Mouse (Mus musculus) fat pad, adult 2 months (tissue): ENCODE results near the gene Ghdc.

ENCODE experiments used
- DNase-seq: peaks from one replicate; pipeline ENCODE4 v3.0.0-alpha.2; 2011; ENCODE audit warnings: low read depth, low spot score; ENCODE audit errors: extremely low read depth

The Ghdc gene

GRCm38 (mm10) chr11:100784286-100784685, 13.5 kb upstream of the Ghdc start:
- no peak for DNase-seq

GRCm38 (mm10) chr11:100782568-100782967, 11.8 kb upstream of the Ghdc start:
- no peak for DNase-seq

- DNase-seq: no peak
Observed at GRCm38 (mm10) chr11:100781763-100782475, 11.2 kb upstream of the Ghdc start.

- no peak for DNase-seq
Observed at GRCm38 (mm10) chr11:100780247-100780646, 9.5 kb upstream of the Ghdc start.

- DNase-seq: no peak
Observed at GRCm38 (mm10) chr11:100778069-100778468, 7.3 kb upstream of the Ghdc start.

- no peak for DNase-seq
Observed at GRCm38 (mm10) chr11:100775921-100776320, 5.2 kb upstream of the Ghdc start.

GRCm38 (mm10) chr11:100774261-100774660, 3.5 kb upstream of the Ghdc start:
- no peak for DNase-seq

GRCm38 (mm10) chr11:100769980-100770379, 777 bp downstream of the Ghdc start:
- DNase-seq: no peak

GRCm38 (mm10) chr11:100767871-100768270, 2.9 kb downstream of the Ghdc start:
- no peak for DNase-seq

GRCm38 (mm10) chr11:100766726-100767125, 4.0 kb downstream of the Ghdc start:
- DNase-seq: no peak

GRCm38 (mm10) chr11:100762831-100763230, 7.9 kb downstream of the Ghdc start, which contains the start of gene Hcrt:
Gene Hcrt (minus strand): TSS chr11:100762931.
- DNase-seq: no peak

GRCm38 (mm10) chr11:100761547-100762045, 9.2 kb downstream of the Ghdc start:
- DNase-seq: no peak

GRCm38 (mm10) chr11:100759611-100760233, 11.0 kb downstream of the Ghdc start, which contains the start of gene Kcnh4:
Gene Kcnh4 (minus strand): TSS chr11:100759942.
- DNase-seq: no peak

GRCm38 (mm10) chr11:100758707-100759610, 11.8 kb downstream of the Ghdc start:
- DNase-seq: no peak

- no peak for DNase-seq
Observed at GRCm38 (mm10) chr11:100757566-100757965, 13.2 kb downstream of the Ghdc start.

GRCm38 (mm10) chr11:100756476-100756875, 14.3 kb downstream of the Ghdc start:
- DNase-seq: no peak

- no peak for DNase-seq
Observed at GRCm38 (mm10) chr11:100754693-100755057, 16.1 kb downstream of the Ghdc start.

GRCm38 (mm10) chr11:100754021-100754692, 16.6 kb downstream of the Ghdc start:
- DNase-seq: no peak

- DNase-seq: no peak
Observed at GRCm38 (mm10) chr11:100752294-100752693, 18.5 kb downstream of the Ghdc start.

GRCm38 (mm10) chr11:100750127-100750526, 20.6 kb downstream of the Ghdc start:
- DNase-seq: no peak

- no peak for DNase-seq
Observed at GRCm38 (mm10) chr11:100749469-100749868, 21.3 kb downstream of the Ghdc start.
